Mouse (Mus musculus) liver, embryonic 14.5 days (tissue): ENCODE measurements around the gene Gm5868. TPM values are rescaled to one million over a fixed set of nuclear protein-coding genes. Genes with fewer than 3 reads are reported as not detected.

ENCODE experiments used
- ATAC-seq: fragments of 200-750 bp; cut with Nextera tagmentation; 2 replicates; pipeline ENCODE4 v1.8.0; 2017; ENCODE audit warnings: moderate number of reproducible peaks, mild to moderate bottlenecking, moderate library complexity; ENCODE audit not compliant: insufficient read depth
- DNase-seq, 3 experiments: peaks; one replicate each; pipeline ENCODE4 v3.0.0-alpha.2; 2012 to 2013; ENCODE audit warnings: low read depth in 3 of 3, low spot score in 3 of 3
- H3K27ac ChIP-seq: fragments of 300-500 bp; sonication (generic); 2 replicates; pipeline ENCODE4 v1.5.1; 2014; ENCODE audit warnings: moderate library complexity, mild to moderate bottlenecking, control low read depth, inconsistent platforms
- H3K27me3 ChIP-seq: fragments of 300-500 bp; sonication (generic); 2 replicates; pipeline ENCODE4 v1.6.1; 2014; ENCODE audit warnings: mild to moderate bottlenecking, low read length, moderate library complexity; ENCODE audit not compliant: control insufficient read depth, insufficient read depth
- H3K36me3 ChIP-seq: fragments of 300-500 bp; sonication (generic); replicated peaks from 2 replicates; pipeline ENCODE4 v1.6.1; 2014; ENCODE audit warnings: low read depth; ENCODE audit not compliant: control insufficient read depth, insufficient read depth
- H3K4me1 ChIP-seq, 2 experiments: fragments of 200-500 bp in 1 of 2; fragments of 300-500 bp in 1 of 2; sonication (generic) in 1 of 2; replicated peaks; 2 replicates each; pipeline ENCODE4 v1.6.1; 2012 to 2014; ENCODE audit warnings: antibody characterized with exemption in 1 of 2, inconsistent platforms in 1 of 2, low read length in 1 of 2; ENCODE audit not compliant: control insufficient read depth in 2 of 2, insufficient read depth in 2 of 2
- H3K4me2 ChIP-seq: fragments of 300-500 bp; sonication (generic); 2 replicates; pipeline ENCODE4 v1.6.1; 2014; ENCODE audit warnings: low read depth, mild to moderate bottlenecking, control low read depth, moderate library complexity
- H3K4me3 ChIP-seq, 2 experiments: fragments of 200-500 bp in 1 of 2; fragments of 300-500 bp in 1 of 2; sonication (generic) in 1 of 2; 2 replicates each; pipeline ENCODE4 v1.5.1; 2012 to 2014; ENCODE audit warnings: low read depth in 2 of 2, low read length in 2 of 2, mild to moderate bottlenecking in 2 of 2, control low read depth in 1 of 2, inconsistent platforms in 1 of 2, moderate library complexity in 1 of 2; ENCODE audit not compliant: insufficient read depth in 1 of 2
- H3K9ac ChIP-seq: fragments of 300-500 bp; sonication (generic); replicated peaks from 2 replicates; pipeline ENCODE4 v1.6.1; 2014; ENCODE audit warnings: mild to moderate bottlenecking, control low read depth, moderate library complexity
- H3K9me3 ChIP-seq: fragments of 300-500 bp; sonication (generic); 2 replicates; pipeline ENCODE4 v1.6.1; 2016; ENCODE audit warnings: low read length, mixed read lengths; ENCODE audit not compliant: control insufficient read depth
- CTCF ChIP-seq: IDR thresholded peaks from 2 replicates; pipeline ENCODE4 v1.5.1; 2016; ENCODE audit warnings: antibody characterized with exemption, low read depth, control low read depth
- EP300 ChIP-seq: IDR thresholded peaks from 2 replicates; pipeline ENCODE4 v1.6.1; 2016; ENCODE audit warnings: antibody characterized with exemption, low read depth
- WGBS: fragments of 180-500 bp; shearing (Covaris S2); extraction: QIAGEN DNeasy Blood & Tissue Kit; methylation state at CpG from one replicate; pipeline ENCODE4 v1.1.7; 2014; ENCODE audit not compliant: insufficient replicate concordance; 5-methylcytosine and 5-hydroxymethylcytosine counted together
- polyA plus RNA-seq, 2 experiments: library from polyadenylated mRNA; depleted of rRNA in 1 of 2; stranded (reverse) in 1 of 2; unstranded in 1 of 2; fragments of >200 nt; fragmentation: Nextera tagmentation in 1 of 2; extraction: Ambion mirVana in 1 of 2; gene quantifications; 2 replicates each; pipeline versions ENCODE4 v1.2.1 to v1.2.3; 2012 to 2014

Gene Gm5868
- polyA plus RNA-seq, 2 experiments = not detected

DNA sequence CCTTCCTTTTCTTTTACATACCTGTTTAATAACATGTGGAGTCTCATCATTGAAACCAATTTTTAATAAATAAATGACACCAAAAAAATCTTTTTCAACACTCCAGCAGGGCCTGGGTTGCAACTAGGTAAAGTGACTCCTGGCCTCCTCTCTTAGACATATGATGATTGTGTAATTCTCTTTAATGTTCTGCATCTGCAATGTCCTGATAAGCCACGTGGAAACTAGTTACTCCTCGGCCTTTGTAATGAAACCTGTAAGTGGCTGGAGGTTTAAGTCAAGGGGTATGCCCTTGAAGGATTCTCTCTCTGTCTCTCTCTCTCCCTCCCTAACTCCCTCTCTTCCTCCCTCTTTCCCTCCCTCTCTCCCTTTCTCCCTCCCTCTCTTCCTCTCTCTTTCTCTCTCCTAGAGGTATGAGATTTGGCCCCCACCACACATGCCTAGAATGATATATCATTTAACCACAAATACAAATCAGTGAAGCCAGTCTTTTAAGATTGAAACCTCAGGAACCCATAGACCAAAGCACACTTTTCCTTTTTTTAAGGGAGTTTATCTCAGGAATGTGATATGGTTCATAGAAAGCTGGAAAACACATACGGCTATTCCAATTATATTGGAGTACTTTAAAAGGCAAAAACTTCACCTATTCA is 26.2 kb downstream of the Gm5868 start:
- H3K4me3 ChIP-seq = no peak overlapping the region
- peaks cover 3 to 7% of the 10 kb centered on the region in 2 experiments; a peak in 2 of 4 replicates for H3K4me1 ChIP-seq
- H3K9ac ChIP-seq = no peak overlapping the region
- ATAC-seq (no peak), DNase-seq (peak; percentile 25 to 30 (median 30))
- no peaks in the 10 kb centered on the region for H3K9me3 ChIP-seq
- no peak overlapping the region for H3K27ac ChIP-seq
- WGBS = 27% methylated on average over 3 of the region's 3 CpGs
- no peak overlapping the region for H3K4me2 ChIP-seq
- H3K27me3 ChIP-seq = no peaks in the 10 kb centered on the region
- H3K36me3 ChIP-seq = no peaks in the 10 kb centered on the region; the same call in 1 of the 2 replicates
- TF ChIP-seq EP300 (no peak), CTCF (no peak)

DNA sequence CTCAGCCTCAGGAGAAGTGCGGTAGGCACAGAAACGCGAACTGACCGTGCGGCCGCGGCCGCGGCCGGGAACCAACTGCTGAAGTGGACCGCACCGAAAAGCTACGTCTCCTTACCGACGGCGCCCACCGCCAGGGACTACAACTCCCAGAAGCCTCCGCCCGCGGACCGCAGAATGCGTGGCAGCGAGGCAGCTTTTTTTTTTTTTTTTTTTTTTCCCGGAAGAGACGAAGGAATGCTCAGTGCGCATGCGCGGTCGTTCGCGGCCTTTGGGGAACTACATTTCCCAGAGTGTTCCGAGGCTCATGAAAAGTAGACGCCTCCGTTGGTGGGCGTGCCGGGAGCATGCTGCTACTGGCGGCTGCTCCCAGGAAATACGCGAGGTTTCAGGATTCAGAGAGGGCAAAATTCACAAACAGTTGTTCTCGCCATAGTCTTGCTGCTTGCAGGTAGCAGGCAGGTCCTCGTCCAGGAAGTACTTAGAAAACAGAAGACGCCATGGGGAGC is 27.8 kb downstream of the Gm5868 start, which contains the start of gene Nfxl1:
Gene Nfxl1, minus strand, starts transcription at position 141 of the 506 bp plus-strand sequence.
- Histone ChIP-seq H3K27ac (peak within 1 kb of the TSS; percentile 16), H3K27me3 (no peaks in the 10 kb centered on the region), H3K9me3 (no peaks in the 10 kb centered on the region), H3K36me3 (peaks cover 5% of the 10 kb centered on the region), H3K4me2 (peak within 1 kb of the TSS; percentile 90), H3K4me1 (peaks cover 3 to 7% of the 10 kb centered on the region in 2 experiments; a peak in 2 of 4 replicates), H3K4me3 (peak within 1 kb of the TSS; percentile 72 to 87), H3K9ac (peak within 1 kb of the TSS; percentile 86)
- peak; percentile 94 to 99 (median 95) for DNase-seq
- TF ChIP-seq EP300 (peak; percentile 34; the same call in 1 of the 2 replicates), CTCF (0 out of 2 replicates have a peak, but pooled peaks have one; percentile 2)
- under 1% methylated on average over 41 of the region's 42 CpGs for whole genome bisulfite sequencing
- peak; percentile 95 for ATAC-seq

DNA sequence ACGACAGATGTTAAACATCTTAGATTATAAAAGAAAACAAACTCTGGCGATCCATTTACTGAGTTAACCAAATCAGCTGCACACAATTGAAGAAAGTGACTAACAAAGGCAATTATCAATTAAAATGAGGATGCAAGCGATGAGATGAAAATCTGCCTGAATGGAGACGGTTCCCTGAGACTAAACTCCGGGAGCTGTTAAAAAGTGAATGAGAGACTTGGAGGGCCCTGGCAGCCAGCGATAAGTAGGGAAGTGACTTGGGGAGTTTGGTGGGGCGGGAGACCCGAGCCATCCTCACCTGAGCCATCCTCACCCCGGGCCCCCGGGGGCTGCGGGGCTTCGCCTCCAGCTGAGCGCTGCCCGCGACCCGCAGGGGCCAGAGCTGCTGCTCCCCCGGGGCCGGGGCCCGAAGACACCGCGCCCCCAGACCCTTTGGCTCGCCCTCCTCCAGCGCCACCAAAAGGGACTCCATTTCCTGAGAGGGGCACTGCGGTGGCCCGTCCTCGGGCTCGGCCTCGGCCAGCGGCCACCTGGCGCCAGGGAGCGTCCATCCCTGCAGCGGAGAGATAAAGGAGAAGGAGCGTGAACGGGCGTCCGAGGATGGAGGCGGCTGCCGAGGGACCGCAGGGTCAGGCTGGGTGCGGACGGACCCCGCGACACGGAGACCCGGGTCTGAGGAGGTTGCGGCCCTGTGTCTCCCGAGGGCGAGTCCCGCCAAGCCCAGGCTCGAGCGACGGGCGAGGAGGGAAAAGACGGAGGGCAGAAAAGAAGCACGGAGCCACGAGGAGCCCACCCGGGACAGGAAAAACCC is 28.4 kb downstream of the Gm5868 start:
- ATAC-seq (peak; percentile 81), DNase-seq (peak; percentile 31 to 45 (median 34))
- 2% methylated on average over 54 of the region's 57 CpGs for WGBS
- peak overlapping the region; percentile 72 to 87 for H3K4me3 ChIP-seq
- peak overlapping the region; percentile 86 for H3K9ac ChIP-seq
- TF ChIP-seq EP300 (no peak; the same call in 1 of the 2 replicates), CTCF (no peak; the same call in 1 of the 2 replicates)
- no peaks in the 10 kb centered on the region for H3K27me3 ChIP-seq
- H3K4me2 ChIP-seq = peak overlapping the region; percentile 90
- H3K27ac ChIP-seq = peak overlapping the region; percentile 16
- H3K36me3 ChIP-seq = peaks cover 8% of the 10 kb centered on the region
- peaks cover 3 to 7% of the 10 kb centered on the region in 2 experiments; a peak in 2 of 4 replicates for H3K4me1 ChIP-seq
- no peaks in the 10 kb centered on the region for H3K9me3 ChIP-seq

DNA sequence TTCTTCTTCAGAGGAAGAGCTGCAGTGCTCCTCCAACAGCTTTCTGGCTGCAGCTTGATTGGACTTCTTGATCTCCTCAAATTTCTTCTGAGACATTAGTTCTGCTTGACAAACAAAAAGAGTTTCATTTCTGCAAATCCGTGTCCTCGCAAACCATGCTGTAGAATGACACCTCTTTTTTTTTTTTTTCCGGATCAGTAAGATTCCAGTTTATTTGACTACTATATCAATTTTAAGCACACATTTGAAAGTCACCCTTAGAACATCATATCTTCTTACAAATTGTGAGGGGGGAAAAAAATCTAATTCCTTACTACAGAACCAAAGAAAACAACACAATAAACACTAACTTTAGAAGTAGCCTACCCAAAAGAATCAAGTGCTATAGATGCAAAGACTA is 31.1 kb downstream of the Gm5868 start:
- TF ChIP-seq CTCF = no peak
- TF ChIP-seq EP300 = no peak
- no peak for ATAC-seq

More for the DNA sequence above, 31.1 kb downstream of the Gm5868 start:
- H3K4me2 ChIP-seq = no peak overlapping the region
- H3K4me1 ChIP-seq = peaks cover 3 to 7% of the 10 kb centered on the region in 2 experiments; a peak in 2 of 4 replicates
- 69% methylated on average over 3 of the region's 3 CpGs for WGBS
- no peaks in the 10 kb centered on the region for H3K27me3 ChIP-seq
- peaks cover 8% of the 10 kb centered on the region for H3K36me3 ChIP-seq
- no peaks in the 10 kb centered on the region for H3K9me3 ChIP-seq
- DNase-seq = no peak
- no peak overlapping the region for H3K9ac ChIP-seq
- H3K4me3 ChIP-seq = no peak overlapping the region
- no peak overlapping the region for H3K27ac ChIP-seq
